Mouse (Mus musculus) spleen, adult 2 months (tissue): ENCODE measurements around the gene Cdc42bpa.

Source experiments
- CTCF ChIP-seq: fragments of 200-500 bp; IDR thresholded peaks from 2 replicates; pipeline ENCODE4 v1.5.1; 2011; ENCODE audit warnings: mild to moderate bottlenecking, inconsistent platforms; ENCODE audit not compliant: insufficient read depth, insufficient read length, insufficient replicate concordance; ENCODE audit errors: extremely low read depth
- POLR2A ChIP-seq: fragments of 200-500 bp; IDR thresholded peaks from 2 replicates; pipeline ENCODE4 v1.6.1; 2011; ENCODE audit warnings: low read depth, low read length, inconsistent platforms

GRCm38 (mm10) chr1:179926240-179926639 lies 34.0 kb upstream of the Cdc42bpa start:
- TF ChIP-seq CTCF (no peak), POLR2A (no peak)
